Mouse (Mus musculus) limb, embryonic 12.5 days (tissue): ENCODE measurements at regions not wholly inside any gene's neighbourhood (a gene's known extent, or its start where the extent isn't known, plus 50 kb on each side); places are given as distances from the start of the nearest gene placed in this dataset.

Source experiments
- ATAC-seq: fragments of 200-750 bp; cut with Nextera tagmentation; 2 replicates; pipeline ENCODE4 v1.8.0; 2017; ENCODE audit warnings: low read depth, moderate TSS enrichment; ENCODE audit not compliant: insufficient number of reproducible peaks, insufficient read depth, low FRiP score, low TSS enrichment
- H3K27ac ChIP-seq: fragments of 300-500 bp; sonication (generic); 2 replicates; pipeline ENCODE4 v1.5.1; 2016; ENCODE audit warnings: mild to moderate bottlenecking, moderate library complexity
- H3K27me3 ChIP-seq: fragments of 300-500 bp; sonication (generic); 2 replicates; pipeline ENCODE4 v1.6.1; 2016; ENCODE audit warnings: mild to moderate bottlenecking, moderate library complexity
- H3K36me3 ChIP-seq: fragments of 300-500 bp; sonication (generic); 2 replicates; pipeline ENCODE4 v1.6.1; 2016; ENCODE audit warnings: mild to moderate bottlenecking, moderate library complexity
- H3K4me1 ChIP-seq: fragments of 300-500 bp; sonication (generic); replicated peaks from 2 replicates; pipeline ENCODE4 v1.6.1; 2016
- H3K4me2 ChIP-seq: fragments of 300-500 bp; sonication (generic); 2 replicates; pipeline ENCODE4 v1.6.1; 2016; ENCODE audit warnings: mild to moderate bottlenecking, moderate library complexity
- H3K4me3 ChIP-seq: fragments of 300-500 bp; sonication (generic); replicated peaks from 2 replicates; pipeline ENCODE4 v1.5.1; 2016; ENCODE audit warnings: mild to moderate bottlenecking
- H3K9ac ChIP-seq: fragments of 300-500 bp; sonication (generic); replicated peaks from 2 replicates; pipeline ENCODE4 v1.6.1; 2016; ENCODE audit warnings: mild to moderate bottlenecking, moderate library complexity
- H3K9me3 ChIP-seq: fragments of 300-500 bp; sonication (generic); 2 replicates; pipeline ENCODE4 v1.6.1; 2016; ENCODE audit warnings: mild to moderate bottlenecking, moderate library complexity
- WGBS: fragments of 180-500 bp; shearing (Covaris S2); methylation state at CpG from one replicate; pipeline ENCODE4 v1.1.7; 2016; 5-methylcytosine and 5-hydroxymethylcytosine counted together

DNA sequence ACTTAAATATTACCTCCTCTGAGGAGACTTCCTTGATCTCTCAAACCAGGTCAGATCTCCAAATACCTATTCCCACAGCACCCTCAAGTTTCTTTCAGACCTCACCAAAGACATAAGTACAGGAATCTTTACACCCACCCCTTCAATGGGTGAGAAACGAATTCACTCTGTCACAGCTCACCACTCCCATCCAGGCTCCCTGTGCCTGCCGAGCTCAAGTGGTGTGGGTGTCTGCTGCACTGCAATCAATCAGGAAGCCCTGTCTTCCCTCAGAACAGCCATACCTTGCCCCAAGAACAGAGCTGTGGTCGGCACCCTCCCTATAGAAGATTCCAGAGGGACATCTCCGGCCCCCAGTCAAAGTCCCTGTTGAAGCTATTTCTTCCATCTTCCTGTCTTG lies 116.2 kb upstream of the Nectin1 start:
- 45% methylated on average over 4 of the region's 4 CpGs for WGBS
- no peaks in the 10 kb centered on the region for H3K27me3 ChIP-seq
- 0 out of 2 replicates have a peak, but pooled peaks cover 3% of the 10 kb centered on the region for H3K4me1 ChIP-seq
- H3K4me3 ChIP-seq: no peak overlapping the region
- no peak for ATAC-seq
- no peak overlapping the region for H3K27ac ChIP-seq
- no peak overlapping the region for H3K9ac ChIP-seq
- H3K36me3 ChIP-seq: no peaks in the 10 kb centered on the region
- H3K4me2 ChIP-seq: no peak overlapping the region
- H3K9me3 ChIP-seq: no peaks in the 10 kb centered on the region

DNA sequence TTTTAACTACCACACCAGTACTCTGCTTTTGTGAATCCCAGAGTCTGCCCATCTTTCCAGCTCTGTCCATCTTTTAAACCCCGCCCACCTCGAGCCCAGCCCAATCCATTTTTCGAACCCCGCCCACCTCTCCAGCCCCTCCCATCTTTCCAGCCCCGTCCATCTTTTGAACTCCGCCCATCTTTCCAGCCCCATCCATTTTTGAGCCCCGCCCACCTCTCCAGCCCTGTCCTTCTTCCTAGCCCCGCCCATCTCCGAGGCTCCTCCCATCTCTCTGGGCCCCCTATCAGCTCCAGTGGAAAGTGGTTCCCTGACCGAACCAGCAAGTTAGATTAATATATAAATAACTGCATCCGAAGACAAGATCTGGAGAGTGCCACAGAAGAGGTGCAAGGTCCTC lies 115.0 kb upstream of the Nectin1 start:
- H3K27ac ChIP-seq: no peak overlapping the region

DNA sequence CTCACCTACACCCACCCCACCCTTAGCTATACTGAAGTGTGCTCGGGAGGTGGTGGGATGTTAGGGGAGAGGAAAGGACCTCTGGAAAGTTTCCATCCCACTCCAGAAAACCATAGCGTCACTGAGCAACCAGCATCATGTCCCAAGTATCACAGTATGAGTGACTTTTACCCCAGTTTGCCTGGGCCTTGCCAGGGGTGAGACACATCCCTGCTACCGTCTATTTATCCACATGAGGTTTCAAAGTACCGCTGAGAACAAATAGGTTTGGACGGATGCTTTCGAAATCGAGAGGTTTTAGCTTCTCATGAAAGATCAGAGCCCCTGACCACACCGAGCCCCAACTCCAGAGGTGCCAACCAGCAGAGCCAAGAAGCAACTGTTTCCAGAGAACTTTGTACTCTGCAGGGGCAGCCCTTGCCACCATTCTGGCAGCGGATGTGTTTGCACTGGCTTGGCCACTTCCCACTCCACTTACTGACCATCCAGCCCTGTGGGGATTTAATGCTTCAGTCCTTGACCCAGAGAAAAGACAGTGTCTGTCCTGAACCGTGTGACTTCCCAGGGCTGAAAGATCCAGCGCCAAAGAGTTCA lies 107.3 kb upstream of the Nectin1 start:
- no peak overlapping the region for H3K9ac ChIP-seq
- no peak overlapping the region for H3K4me2 ChIP-seq
- no peaks in the 10 kb centered on the region for H3K36me3 ChIP-seq
- H3K27ac ChIP-seq: no peak overlapping the region
- H3K9me3 ChIP-seq: no peaks in the 10 kb centered on the region
- H3K27me3 ChIP-seq: no peaks in the 10 kb centered on the region
- no peak overlapping the region for H3K4me3 ChIP-seq
- 86% methylated on average over 11 of the region's 11 CpGs for WGBS
- no peak for ATAC-seq
- 0 out of 2 replicates have a peak, but pooled peaks cover 5% of the 10 kb centered on the region for H3K4me1 ChIP-seq

More for the DNA sequence above, 115.0 kb upstream of the Nectin1 start:
- Histone ChIP-seq H3K9ac (no peak overlapping the region), H3K27me3 (no peaks in the 10 kb centered on the region), H3K36me3 (no peaks in the 10 kb centered on the region), H3K4me2 (no peak overlapping the region), H3K4me3 (no peak overlapping the region), H3K9me3 (no peaks in the 10 kb centered on the region), H3K4me1 (0 out of 2 replicates have a peak, but pooled peaks cover 5% of the 10 kb centered on the region)
- no peak for ATAC-seq
- 42% methylated on average over 11 of the region's 11 CpGs for WGBS

DNA sequence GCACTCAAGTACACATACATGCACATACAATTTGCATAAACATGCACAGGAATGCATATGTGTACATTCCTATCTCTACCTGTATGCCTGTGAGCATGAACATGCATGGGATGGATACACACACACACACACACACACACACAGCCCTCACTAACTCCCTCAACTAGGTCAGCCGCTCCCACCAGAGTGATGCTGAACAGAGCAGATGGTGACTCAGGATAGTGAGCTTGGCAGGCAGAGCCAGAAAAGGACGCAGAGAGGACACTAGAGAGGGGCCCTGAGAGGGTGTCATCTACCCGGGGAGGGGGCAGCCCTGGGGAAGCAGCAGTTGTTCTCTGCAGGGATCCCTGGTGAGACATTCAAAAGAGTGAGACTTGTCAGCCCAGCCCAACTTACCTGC lies 85.6 kb upstream of the Nectin1 start:
- no peaks in the 10 kb centered on the region for H3K36me3 ChIP-seq
- ATAC-seq: no peak
- H3K9me3 ChIP-seq: no peaks in the 10 kb centered on the region
- H3K4me2 ChIP-seq: no peak overlapping the region
- no peak overlapping the region for H3K9ac ChIP-seq
- H3K4me1 ChIP-seq: 0 out of 2 replicates have a peak, but pooled peaks cover 2% of the 10 kb centered on the region
- H3K4me3 ChIP-seq: no peak overlapping the region
- no peak overlapping the region for H3K27ac ChIP-seq
- H3K27me3 ChIP-seq: no peaks in the 10 kb centered on the region
- 74% methylated on average over 3 of the region's 3 CpGs for WGBS

DNA sequence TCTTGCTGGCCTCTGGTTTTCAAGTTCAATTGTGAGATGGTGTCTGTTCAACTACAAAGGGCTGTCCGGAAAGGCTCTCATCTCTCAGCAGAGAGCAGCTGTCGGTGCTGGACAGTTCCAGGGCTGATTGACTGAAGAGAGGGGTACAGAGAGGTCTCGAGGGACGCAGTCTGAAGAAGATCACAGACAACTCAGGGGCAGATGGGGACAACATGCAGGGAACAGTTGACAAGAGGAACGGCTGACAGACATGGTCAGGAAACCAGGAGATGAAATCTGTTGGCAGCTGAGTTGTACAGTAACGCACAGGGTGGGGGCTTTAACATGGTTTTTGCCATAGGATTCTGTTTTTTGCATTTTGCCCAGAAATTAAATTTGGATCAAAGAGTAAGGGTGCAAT lies 84.5 kb upstream of the Nectin1 start:
- no peak overlapping the region for H3K4me3 ChIP-seq
- H3K27me3 ChIP-seq: no peaks in the 10 kb centered on the region
- H3K9ac ChIP-seq: no peak overlapping the region
- WGBS: 67% methylated on average over 6 of the region's 6 CpGs
- H3K9me3 ChIP-seq: no peaks in the 10 kb centered on the region
- H3K4me1 ChIP-seq: 0 out of 2 replicates have a peak, but pooled peaks cover 2% of the 10 kb centered on the region
- no peaks in the 10 kb centered on the region for H3K36me3 ChIP-seq
- no peak for ATAC-seq
- H3K27ac ChIP-seq: no peak overlapping the region
- no peak overlapping the region for H3K4me2 ChIP-seq

DNA sequence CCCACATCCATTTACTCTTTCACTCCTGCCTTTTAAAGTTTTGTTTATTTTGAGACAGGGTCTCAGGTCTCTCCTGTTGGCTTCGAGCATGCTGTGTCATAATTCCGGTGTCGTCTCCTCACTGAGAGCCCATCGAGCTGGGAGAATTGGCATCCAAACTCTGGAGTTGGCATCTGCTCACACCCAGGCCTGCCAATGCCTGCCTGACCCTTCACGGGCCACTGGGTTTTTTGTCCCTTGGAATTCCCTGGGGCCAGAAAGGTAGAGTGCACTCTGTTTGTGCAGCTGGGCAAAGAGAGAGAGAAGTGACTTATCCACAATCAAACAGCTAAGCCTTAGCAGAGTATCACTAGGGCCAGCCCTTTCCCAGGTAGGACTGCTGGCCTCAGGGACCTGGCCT lies 83.6 kb upstream of the Nectin1 start:
- Histone ChIP-seq H3K9me3 (no peaks in the 10 kb centered on the region), H3K36me3 (no peaks in the 10 kb centered on the region), H3K4me1 (0 out of 2 replicates have a peak, but pooled peaks cover 2% of the 10 kb centered on the region), H3K9ac (no peak overlapping the region), H3K27me3 (no peaks in the 10 kb centered on the region), H3K4me2 (no peak overlapping the region), H3K4me3 (no peak overlapping the region), H3K27ac (no peak overlapping the region)
- 82% methylated on average over 5 of the region's 5 CpGs for WGBS
- no peak for ATAC-seq

DNA sequence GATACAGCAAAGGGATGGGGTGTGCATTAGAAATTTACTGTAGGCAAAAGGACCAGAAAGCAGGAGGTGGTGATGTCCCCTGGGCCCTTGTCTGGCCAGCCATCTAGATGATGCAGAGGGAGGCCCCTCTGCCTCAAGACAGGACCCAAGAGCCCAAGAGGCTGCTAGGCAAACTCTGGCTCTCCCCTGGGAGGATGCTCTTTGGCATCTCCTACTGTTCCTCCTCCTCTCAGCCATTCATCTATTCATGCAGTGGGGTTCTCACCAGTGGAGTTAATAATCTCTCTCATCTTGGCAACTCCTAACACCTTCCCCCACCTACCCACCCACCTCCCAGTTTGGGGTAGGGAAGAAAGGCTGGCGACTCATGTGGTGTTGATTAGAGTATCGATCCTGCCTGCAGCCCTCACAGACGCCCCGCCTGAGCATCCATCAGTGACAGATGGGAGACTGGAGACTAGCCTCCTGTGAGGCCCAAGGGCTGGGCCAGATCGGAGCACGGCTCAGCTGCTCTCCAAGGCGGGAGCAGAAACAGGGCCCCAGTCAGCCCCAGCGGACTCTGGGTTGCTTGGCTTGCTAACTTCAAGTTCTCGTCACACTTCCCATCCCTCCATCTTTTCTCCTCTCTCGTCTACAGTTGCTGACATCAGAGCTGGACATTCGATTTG lies 82.8 kb upstream of the Nectin1 start:
- Histone ChIP-seq H3K9ac (no peak overlapping the region), H3K27me3 (no peaks in the 10 kb centered on the region), H3K27ac (no peak overlapping the region), H3K36me3 (no peaks in the 10 kb centered on the region), H3K4me1 (0 out of 2 replicates have a peak, but pooled peaks cover 2% of the 10 kb centered on the region), H3K4me3 (no peak overlapping the region), H3K9me3 (no peaks in the 10 kb centered on the region), H3K4me2 (no peak overlapping the region)
- WGBS: 23% methylated on average over 11 of the region's 11 CpGs
- no peak for ATAC-seq

DNA sequence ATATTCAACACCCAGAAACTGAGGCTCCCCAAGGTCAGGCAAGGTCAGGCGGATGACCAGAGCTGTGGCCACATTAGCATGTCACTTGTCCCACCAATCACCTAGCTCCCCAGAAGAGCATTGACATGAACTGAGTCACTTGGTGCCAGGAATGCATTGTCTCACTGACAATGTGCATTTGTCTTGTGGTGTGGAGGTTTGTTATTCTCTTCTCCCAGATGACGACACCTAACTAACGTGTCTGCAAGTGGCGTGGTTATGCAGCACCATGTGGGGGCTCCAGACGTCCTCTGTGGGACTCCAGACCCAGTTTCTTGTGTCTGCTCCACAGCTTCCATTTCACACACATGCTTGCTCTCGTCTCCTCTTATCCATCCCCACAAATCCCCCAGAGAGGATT lies 82.1 kb upstream of the Nectin1 start:
- Histone ChIP-seq H3K9ac (no peak overlapping the region), H3K4me3 (no peak overlapping the region), H3K36me3 (no peaks in the 10 kb centered on the region), H3K27ac (no peak overlapping the region), H3K27me3 (no peaks in the 10 kb centered on the region), H3K9me3 (no peaks in the 10 kb centered on the region), H3K4me1 (0 out of 2 replicates have a peak, but pooled peaks cover 2% of the 10 kb centered on the region), H3K4me2 (no peak overlapping the region)
- ATAC-seq: no peak
- WGBS: 77% methylated on average over 6 of the region's 6 CpGs

DNA sequence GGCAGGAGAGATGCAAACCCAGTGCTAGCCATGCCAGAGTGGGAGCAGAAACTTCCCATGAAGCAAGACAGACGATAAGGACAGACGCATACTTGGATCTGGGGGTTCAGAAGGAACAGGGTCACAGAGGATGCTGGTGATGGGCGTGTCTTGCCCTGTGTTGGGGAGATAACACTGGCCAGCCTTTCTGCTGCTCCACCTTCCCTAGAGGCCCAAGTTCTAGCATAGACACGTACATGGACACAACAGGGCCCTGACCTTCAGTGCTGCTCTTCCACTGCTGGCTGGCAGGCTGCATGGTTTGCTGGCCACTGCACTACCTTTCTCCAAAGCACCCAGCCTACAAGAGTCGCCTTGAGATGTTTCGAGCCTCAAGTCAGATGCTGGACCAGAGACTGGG lies 76.4 kb upstream of the Nectin1 start:
- Histone ChIP-seq H3K36me3 (no peaks in the 10 kb centered on the region), H3K9ac (no peak overlapping the region), H3K4me1 (peaks cover 5% of the 10 kb centered on the region), H3K4me2 (no peak overlapping the region), H3K27ac (no peak overlapping the region), H3K27me3 (0 out of 2 replicates have a peak, but pooled peaks cover 4% of the 10 kb centered on the region), H3K9me3 (no peaks in the 10 kb centered on the region), H3K4me3 (no peak overlapping the region)
- ATAC-seq: no peak
- 84% methylated on average over 6 of the region's 6 CpGs for WGBS

DNA sequence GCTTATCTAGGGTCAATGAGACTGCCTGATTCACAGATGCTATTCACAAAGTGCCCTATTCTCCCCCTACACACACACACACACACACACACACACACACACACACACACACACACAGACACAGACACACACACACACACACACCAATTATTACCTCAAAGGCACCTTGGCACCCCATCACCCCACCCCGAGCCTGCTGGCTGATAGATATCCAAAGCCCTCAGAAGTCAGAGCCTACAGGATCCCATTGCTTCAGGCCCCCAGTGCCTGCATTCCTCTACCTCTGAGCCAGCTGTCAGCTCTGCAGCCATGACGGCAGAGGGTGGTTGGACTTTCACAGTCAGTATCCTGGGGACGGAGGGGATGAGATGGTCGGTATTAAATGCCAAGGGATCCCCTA lies 75.8 kb upstream of the Nectin1 start:
- Histone ChIP-seq H3K36me3 (no peaks in the 10 kb centered on the region), H3K9me3 (no peaks in the 10 kb centered on the region), H3K4me1 (peaks cover 5% of the 10 kb centered on the region), H3K27me3 (0 out of 2 replicates have a peak, but pooled peaks cover 4% of the 10 kb centered on the region), H3K4me3 (no peak overlapping the region), H3K9ac (no peak overlapping the region), H3K4me2 (no peak overlapping the region), H3K27ac (no peak overlapping the region)
- ATAC-seq: no peak
- 76% methylated on average over 4 of the region's 4 CpGs for WGBS

DNA sequence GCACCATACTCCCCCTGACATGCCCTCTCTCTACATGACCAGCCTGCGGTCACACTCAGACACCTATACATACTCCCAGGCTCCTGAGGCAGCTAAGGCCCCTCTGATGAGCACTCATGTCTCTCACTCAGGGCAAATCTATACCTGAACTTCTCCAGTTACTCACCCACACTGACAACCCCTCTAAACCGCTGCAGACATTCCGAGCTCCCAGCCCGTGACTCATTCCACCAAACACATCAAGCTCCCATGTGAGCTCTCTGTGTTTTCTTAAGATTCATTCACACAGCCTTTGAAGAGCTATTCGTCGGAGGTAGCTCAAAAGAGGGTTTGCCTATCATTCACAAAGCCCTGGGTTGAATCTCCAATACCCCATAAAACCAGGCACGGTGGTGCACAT lies 75.1 kb upstream of the Nectin1 start:
- Histone ChIP-seq H3K9ac (no peak overlapping the region), H3K4me1 (peaks cover 5% of the 10 kb centered on the region), H3K9me3 (no peaks in the 10 kb centered on the region), H3K4me3 (no peak overlapping the region), H3K4me2 (no peak overlapping the region), H3K36me3 (no peaks in the 10 kb centered on the region), H3K27me3 (0 out of 2 replicates have a peak, but pooled peaks cover 4% of the 10 kb centered on the region), H3K27ac (no peak overlapping the region)
- no peak for ATAC-seq
- 67% methylated on average over 7 of the region's 7 CpGs for WGBS
